Mouse (Mus musculus) ZHBTc4 (cell line): ENCODE results near the gene Trim38.

Experiments
- DNase-seq: peaks from one replicate; pipeline ENCODE4 v3.0.0-alpha.2; 2011; ENCODE audit warnings: low read depth, low spot score

The Trim38 gene

GRCm38 (mm10) chr13:23746201-23747080 is 23.3 kb upstream of the Trim38 start, which contains the start of gene Hist1h2bb:
TSS of gene Hist1h2bb (plus strand) at chr13:23746734.
- peak; percentile 92 for DNase-seq

GRCm38 (mm10) chr13:23747081-23747891 is 22.4 kb upstream of the Trim38 start:
- DNase-seq, result peak; percentile 62

- DNase-seq, result peak; percentile 69
These were observed 21.8 kb upstream of the Trim38 start for GRCm38 (mm10) chr13:23747892-23748288.

GRCm38 (mm10) chr13:23749563-23750121 is 20.1 kb upstream of the Trim38 start:
- no peak for DNase-seq

GRCm38 (mm10) chr13:23750839-23751477 is 18.8 kb upstream of the Trim38 start, which contains the start of gene Hist1h2ab:
TSS of gene Hist1h2ab (plus strand) at chr13:23751126.
- DNase-seq, result peak; percentile 79

- peak; percentile 55 for DNase-seq
These were observed 18.2 kb upstream of the Trim38 start for GRCm38 (mm10) chr13:23751478-23751956.

GRCm38 (mm10) chr13:23752067-23752741 is 17.5 kb upstream of the Trim38 start, which contains the start of gene Hist1h3b:
TSS of gene Hist1h3b (plus strand) at chr13:23752267.
- peak; percentile 95 for DNase-seq

- peak; percentile 24 for DNase-seq
These were observed 17.0 kb upstream of the Trim38 start for GRCm38 (mm10) chr13:23752742-23753172.

- no peak for DNase-seq
These were observed 16.2 kb upstream of the Trim38 start for GRCm38 (mm10) chr13:23753314-23754078.

GRCm38 (mm10) chr13:23755000-23755399 is 14.7 kb upstream of the Trim38 start:
- DNase-seq, result no peak

GRCm38 (mm10) chr13:23756790-23757189 is 12.9 kb upstream of the Trim38 start, which contains the start of gene Hist1h4b:
TSS of gene Hist1h4b (plus strand) at chr13:23757013.
- DNase-seq, result peak; percentile 95

GRCm38 (mm10) chr13:23757211-23757773 is 12.4 kb upstream of the Trim38 start:
- peak; percentile 91 for DNase-seq

- DNase-seq, result no peak
These were observed 11.8 kb upstream of the Trim38 start for GRCm38 (mm10) chr13:23757921-23758320.

- peak; percentile 70 for DNase-seq
These were observed 10.4 kb upstream of the Trim38 start for GRCm38 (mm10) chr13:23759251-23759771.

GRCm38 (mm10) chr13:23759916-23760239 is 9.8 kb upstream of the Trim38 start:
- no peak for DNase-seq

- peak; percentile 83 for DNase-seq
These were observed 9.3 kb upstream of the Trim38 start for GRCm38 (mm10) chr13:23760240-23760971.

GRCm38 (mm10) chr13:23760972-23761864 is 8.5 kb upstream of the Trim38 start, which contains the start of gene Hist1h4a:
TSS of gene Hist1h4a (minus strand) at chr13:23761230.
- peak; percentile 99 for DNase-seq
